Comparison of ENCODE assay signal across 8 mouse cellular contexts in the genomic region with DNA sequence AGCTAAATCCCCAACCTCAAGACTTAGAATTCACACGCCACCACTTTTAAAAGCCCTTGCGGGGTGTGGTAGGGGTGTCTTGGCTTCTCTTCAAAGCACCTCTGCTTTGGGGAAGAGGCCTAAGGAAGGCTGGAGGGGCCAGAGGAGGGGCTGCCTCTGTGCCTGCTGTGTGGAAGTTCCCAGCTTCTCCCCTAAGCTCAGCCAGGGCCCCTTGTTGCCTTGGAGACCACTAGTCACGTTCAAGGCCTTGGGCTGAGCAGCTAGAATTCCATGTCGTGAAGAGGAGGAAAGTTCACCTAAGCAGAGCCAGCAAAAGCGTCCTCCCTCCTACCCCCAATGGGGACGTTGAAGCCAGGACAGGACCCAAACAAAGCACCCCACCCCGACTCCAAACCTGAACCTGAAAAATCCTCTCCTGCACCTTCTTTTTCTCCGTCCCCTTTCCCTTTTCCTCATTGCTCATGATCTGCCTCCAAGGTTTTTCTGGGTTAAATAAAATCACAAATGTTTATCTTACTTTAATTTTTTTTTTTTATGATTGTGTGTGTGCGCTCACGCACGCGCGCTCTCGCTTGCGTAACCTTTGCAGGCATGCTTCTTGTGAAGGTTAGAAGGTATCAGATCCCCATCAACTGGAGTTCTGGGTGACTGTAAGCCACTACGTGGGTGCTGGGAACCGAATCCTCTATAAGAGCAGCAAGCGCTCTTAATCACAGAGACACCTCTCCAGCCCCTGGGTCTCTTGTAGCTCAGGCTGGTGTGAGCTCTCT. TPM values are rescaled to one million over a fixed set of nuclear protein-coding genes. Genes with fewer than 3 reads are reported as not detected.
DNase-seq lines count a peak whose midpoint lies in the region; ATAC-seq and TF ChIP-seq lines count a peak whose summit lies in the region.

No protein-coding gene starts in this region.

- H3K27ac ChIP-seq in heart, postnatal 0 days (ENCODE audit: low read depth): peak overlapping the region; percentile 75
- H3K27ac ChIP-seq in intestine, embryonic 16.5 days (ENCODE audit: low read length): peak overlapping the region; percentile 94
- H3K27ac ChIP-seq in neural tube, embryonic 15.5 days (replicated peaks): peak overlapping the region; percentile 77

- H3K4me3 ChIP-seq in heart, postnatal 0 days (ENCODE audit: low read depth, low read length): no peak overlapping the region
- 0 out of 2 replicates have a peak overlapping the region, but pooled peaks have one; percentile 1 for H3K4me3 ChIP-seq in intestine, embryonic 16.5 days (ENCODE audit: low read length)
- H3K4me3 ChIP-seq in neural tube, embryonic 15.5 days (replicated peaks): no peak overlapping the region

- H3K36me3 ChIP-seq in heart, postnatal 0 days (replicated peaks; ENCODE audit: control insufficient read depth, insufficient read depth, low read length): no peaks in the 10 kb centered on the region
- no peaks in the 10 kb centered on the region for H3K36me3 ChIP-seq in intestine, embryonic 16.5 days (ENCODE audit: control insufficient read depth, insufficient read depth, low read length)
- no peaks in the 10 kb centered on the region for H3K36me3 ChIP-seq in neural tube, embryonic 15.5 days

- peak; percentile 59 for DNase-seq in heart, postnatal 0 days (ENCODE audit: low spot score)
- DNase-seq in heart, postnatal 4 days: no peak
- peak; percentile 58 for DNase-seq in embryo, embryonic 9.5 days (ENCODE audit: extremely low spot score)
- DNase-seq in left cerebral cortex, postnatal 25 days (ENCODE audit: low spot score in 2 of 2): no peak
- no peak for DNase-seq in urinary bladder, adult 18-20 months (ENCODE audit: low spot score in 2 of 2)

- 0 out of 2 replicates have a peak overlapping the region, but pooled peaks have one; percentile 6 for H3K4me2 ChIP-seq in heart, postnatal 0 days (ENCODE audit: low read depth, low read length)
- peak overlapping the region; percentile 39 for H3K4me2 ChIP-seq in intestine, embryonic 16.5 days (ENCODE audit: low read depth, low read length)
- H3K4me2 ChIP-seq in neural tube, embryonic 15.5 days: peak overlapping the region; percentile 22; the same call in 1 of the 2 replicates

- TF ChIP-seq CTCF in heart, postnatal 0 days (IDR thresholded peaks at IDR 0.05; ENCODE audit: low read depth): no peak

- H3K4me1 ChIP-seq in heart, postnatal 0 days (ENCODE audit: control insufficient read depth, insufficient read depth): peaks cover 62% of the 10 kb centered on the region
- H3K4me1 ChIP-seq in intestine, embryonic 16.5 days (ENCODE audit: control insufficient read depth, insufficient read depth, low read length): peaks cover 50% of the 10 kb centered on the region
- H3K4me1 ChIP-seq in neural tube, embryonic 15.5 days: peaks cover 57% of the 10 kb centered on the region

- no peak for TF ChIP-seq EP300 in heart, postnatal 0 days (IDR thresholded peaks at IDR 0.05; ENCODE audit: low read depth)

- 0 out of 2 replicates have a peak overlapping the region, but pooled peaks have one; percentile 8 for H3K9ac ChIP-seq in heart, postnatal 0 days (replicated peaks; ENCODE audit: low read depth, low read length)
- peak overlapping the region; percentile 26 for H3K9ac ChIP-seq in intestine, embryonic 16.5 days (ENCODE audit: low read depth, low read length)
- H3K9ac ChIP-seq in neural tube, embryonic 15.5 days (replicated peaks): no peak overlapping the region

- WGBS in heart, postnatal 0 days: 57% methylated on average over 18 of the region's 18 CpGs
- 29% methylated on average over 18 of the region's 18 CpGs for WGBS in intestine, embryonic 16.5 days
- 54% methylated on average over 18 of the region's 18 CpGs for WGBS in neural tube, embryonic 15.5 days

- H3K27me3 ChIP-seq in heart, postnatal 0 days (ENCODE audit: control insufficient read depth, insufficient read depth, low read length): no peaks in the 10 kb centered on the region
- no peaks in the 10 kb centered on the region for H3K27me3 ChIP-seq in intestine, embryonic 16.5 days (replicated peaks; ENCODE audit: control insufficient read depth, insufficient read depth, low read length)
- 0 out of 2 replicates have a peak, but pooled peaks cover 3% of the 10 kb centered on the region for H3K27me3 ChIP-seq in neural tube, embryonic 15.5 days (replicated peaks)

- ATAC-seq in heart, postnatal 0 days (ENCODE audit: insufficient read depth, low read depth): peak; percentile 29; the same call in 1 of the 2 replicates
- ATAC-seq in intestine, embryonic 16.5 days: peak; percentile 83
- ATAC-seq in neural tube, embryonic 15.5 days (ENCODE audit: low FRiP score): peak; percentile 44; the same call in 1 of the 2 replicates
- no peak for ATAC-seq in monocyte, adult 5-6 weeks (replicated peaks; ENCODE audit: insufficient number of reproducible peaks, low FRiP score, low TSS enrichment, poor library complexity, severe bottlenecking)

- no peaks in the 10 kb centered on the region for H3K9me3 ChIP-seq in heart, postnatal 0 days (replicated peaks; ENCODE audit: control insufficient read depth, low read length)
- no peaks in the 10 kb centered on the region for H3K9me3 ChIP-seq in intestine, embryonic 16.5 days (ENCODE audit: control insufficient read depth, low read length)
- no peaks in the 10 kb centered on the region for H3K9me3 ChIP-seq in neural tube, embryonic 15.5 days (replicated peaks)

- intact Hi-C loops in left cerebral cortex, postnatal 25 days (cut with DNase I): no loop called here

RNA-seq across cellular contexts. Expression of a gene that starts 0.6 kb away (rescaled TPM):
- 30.8 and 31.2 TPM in 2 replicates for total RNA-seq in heart, postnatal 0 days (2014; rRNA removed; ENCODE audit: low replicate concordance)
- polyA plus RNA-seq in heart, postnatal 0 days (2015; fragmentation: Nextera tagmentation; extraction: Ambion mirVana): 10.0 and 11.7 TPM in 2 replicates
- total RNA-seq in heart, postnatal 4 days (2021): 10 to 100 TPM; 22.0 to 24.5 TPM
- polyA plus RNA-seq in intestine, embryonic 16.5 days (2015; fragmentation: Nextera tagmentation; extraction: Ambion mirVana): 32.6 and 35.6 TPM in 2 replicates
- 7.7 and 13.9 TPM in 2 replicates for polyA plus RNA-seq in neural tube, embryonic 15.5 days (2015; fragmentation: Nextera tagmentation; extraction: Ambion mirVana)
- 0.10 to 0.38 TPM in 2 of 3 replicates, not detected in the other for total RNA-seq in monocyte, adult 5-6 weeks (2017)
- total RNA-seq in left cerebral cortex, postnatal 25 days (2021): 1 to 10 TPM; 2.4 to 2.6 TPM

RNA-seq across cellular contexts. Expression of a gene that starts 9.0 kb away (rescaled TPM):
- total RNA-seq in heart, postnatal 0 days (2014; rRNA removed; ENCODE audit: low replicate concordance): not detected in 2 replicates
- polyA plus RNA-seq in heart, postnatal 0 days (2015; fragmentation: Nextera tagmentation; extraction: Ambion mirVana): not detected in 2 replicates
- total RNA-seq in heart, postnatal 4 days (2021): under 1 TPM in 1 of 2 experiments, not detected in 1; 0.05 TPM
- 0.23 and 0.32 TPM in 2 replicates for polyA plus RNA-seq in intestine, embryonic 16.5 days (2015; fragmentation: Nextera tagmentation; extraction: Ambion mirVana)
- polyA plus RNA-seq in neural tube, embryonic 15.5 days (2015; fragmentation: Nextera tagmentation; extraction: Ambion mirVana): 5.7 and 6.4 TPM in 2 replicates
- total RNA-seq in monocyte, adult 5-6 weeks (2017): 0.49 to 0.75 TPM (median 0.67 TPM) in 3 replicates
- 10 to 100 TPM; 62.3 to 64.9 TPM for total RNA-seq in left cerebral cortex, postnatal 25 days (2021)

RNA-seq across cellular contexts. Expression of a gene that starts 32.4 kb away (rescaled TPM):
- 0.08 TPM in 1 of 2 replicates, not detected in the other for total RNA-seq in heart, postnatal 0 days (2014; rRNA removed; ENCODE audit: low replicate concordance)
- polyA plus RNA-seq in heart, postnatal 0 days (2015; fragmentation: Nextera tagmentation; extraction: Ambion mirVana): 0.04 TPM in 2 replicates
- not detected for total RNA-seq in heart, postnatal 4 days (2021)
- polyA plus RNA-seq in intestine, embryonic 16.5 days (2015; fragmentation: Nextera tagmentation; extraction: Ambion mirVana): 2.7 and 2.9 TPM in 2 replicates
- 43.3 and 52.0 TPM in 2 replicates for polyA plus RNA-seq in neural tube, embryonic 15.5 days (2015; fragmentation: Nextera tagmentation; extraction: Ambion mirVana)
- not detected in 3 replicates for total RNA-seq in monocyte, adult 5-6 weeks (2017)
- 100 to 1,000 TPM; 107 to 115 TPM for total RNA-seq in left cerebral cortex, postnatal 25 days (2021)

RNA-seq across cellular contexts. Expression of a gene that starts 35.9 kb away (rescaled TPM):
- total RNA-seq in heart, postnatal 0 days (2014; rRNA removed; ENCODE audit: low replicate concordance): 55.0 and 68.0 TPM in 2 replicates
- polyA plus RNA-seq in heart, postnatal 0 days (2015; fragmentation: Nextera tagmentation; extraction: Ambion mirVana): 88.5 and 93.6 TPM in 2 replicates
- total RNA-seq in heart, postnatal 4 days (2021): 100 to 1,000 TPM; 109 TPM
- polyA plus RNA-seq in intestine, embryonic 16.5 days (2015; fragmentation: Nextera tagmentation; extraction: Ambion mirVana): 83.7 and 88.3 TPM in 2 replicates
- polyA plus RNA-seq in neural tube, embryonic 15.5 days (2015; fragmentation: Nextera tagmentation; extraction: Ambion mirVana): 128 TPM in 2 replicates
- total RNA-seq in monocyte, adult 5-6 weeks (2017): 25.8 to 48.8 TPM (median 35.1 TPM) in 3 replicates
- 100 to 1,000 TPM; 167 to 169 TPM for total RNA-seq in left cerebral cortex, postnatal 25 days (2021)

RNA-seq across cellular contexts. Expression of a gene that starts 47.4 kb away (rescaled TPM):
- 2.9 and 4.0 TPM in 2 replicates for total RNA-seq in heart, postnatal 0 days (2014; rRNA removed; ENCODE audit: low replicate concordance)
- 3.0 and 3.4 TPM in 2 replicates for polyA plus RNA-seq in heart, postnatal 0 days (2015; fragmentation: Nextera tagmentation; extraction: Ambion mirVana)
- total RNA-seq in heart, postnatal 4 days (2021): 1 to 10 TPM; 6.3 to 7.3 TPM
- polyA plus RNA-seq in intestine, embryonic 16.5 days (2015; fragmentation: Nextera tagmentation; extraction: Ambion mirVana): 4.9 and 5.4 TPM in 2 replicates
- polyA plus RNA-seq in neural tube, embryonic 15.5 days (2015; fragmentation: Nextera tagmentation; extraction: Ambion mirVana): 117 and 137 TPM in 2 replicates
- total RNA-seq in monocyte, adult 5-6 weeks (2017): 0.10 TPM in 1 of 3 replicates, not detected in the others
- 100 to 1,000 TPM; 268 to 274 TPM for total RNA-seq in left cerebral cortex, postnatal 25 days (2021)

Comparison
In these comparisons a context has a peak if more than half of its experiments do, and no peak if none do; other contexts are left out.
1. DNase-seq: peak in heart, postnatal 0 days (single experiment) and embryo, embryonic 9.5 days (single experiment); none in heart, postnatal 4 days (single experiment), left cerebral cortex, postnatal 25 days (0 of 2) and urinary bladder, adult 18-20 months (0 of 2).
2. RNA of a gene that starts 9.0 kb away (total RNA-seq): 62.3 to 64.9 TPM in left cerebral cortex, postnatal 25 days; 0.49 to 0.75 TPM in monocyte, adult 5-6 weeks, 0.05 TPM in heart, postnatal 4 days and not detected in heart, postnatal 0 days; every median in the first group is over 10 times any median in the second.
3. RNA of a gene that starts 32.4 kb away (total RNA-seq): 107 to 115 TPM in left cerebral cortex, postnatal 25 days; not detected in heart, postnatal 4 days, 0.08 TPM in heart, postnatal 0 days and not detected in monocyte, adult 5-6 weeks; every median in the first group is over 10 times any median in the second.
4. Peak in every context shown above with its lines, with median percentiles within 50 percentile points of each other: H3K27ac ChIP-seq and H3K4me2 ChIP-seq.